In genomic region chr7:95008896-95009430, GRCm38 (mm10) we compare ENCODE assay signal across 33 mouse cellular contexts.
DNase-seq lines count a peak whose midpoint lies in the region; ATAC-seq lines count a peak whose summit lies in the region.
"Had no signal": no experiment of that assay in that cellular context is flagged by ENCODE, and none has a peak within 500 bp of the region (broad histone marks: within the 10 kb centered on the region; RNA-seq: fewer than 3 reads in every experiment).

No protein-coding gene starts in this region.

- H3K36me3 ChIP-seq in midbrain, embryonic 11.5 days (ENCODE audit: control insufficient read depth, insufficient read depth, low read length), result no peaks in the 10 kb centered on the region
- no peaks in the 10 kb centered on the region for H3K36me3 ChIP-seq in midbrain, embryonic 16.5 days (ENCODE audit: control insufficient read depth, insufficient read depth, low read length)
- H3K36me3 ChIP-seq in heart, embryonic 10.5 days, result no peaks in the 10 kb centered on the region
- H3K36me3 ChIP-seq: embryonic facial prominence, embryonic 10.5 days; embryonic facial prominence, embryonic 13.5 days; forebrain, embryonic 10.5 days; G1E; heart, embryonic 12.5 days; heart, embryonic 15.5 days; hindbrain, embryonic 10.5 days; hindbrain, embryonic 13.5 days; intestine, embryonic 15.5 days had no signal

- 85% methylated on average over 6 of the region's 6 CpGs for WGBS in midbrain, embryonic 11.5 days
- WGBS in midbrain, embryonic 16.5 days, result 81% methylated on average over 6 of the region's 6 CpGs
- 83% methylated on average over 6 of the region's 6 CpGs for WGBS in heart, embryonic 10.5 days

- H3K27ac ChIP-seq in midbrain, embryonic 11.5 days (ENCODE audit: low read depth, low read length), result no peak overlapping the region
- no peak overlapping the region for H3K27ac ChIP-seq in midbrain, embryonic 16.5 days (ENCODE audit: low read length)
- H3K27ac ChIP-seq in heart, embryonic 10.5 days, result no peak overlapping the region
- H3K27ac ChIP-seq: embryonic facial prominence, embryonic 10.5 days; embryonic facial prominence, embryonic 13.5 days; forebrain, embryonic 10.5 days; forebrain, embryonic 13.5 days; heart, embryonic 15.5 days; hindbrain, embryonic 10.5 days; hindbrain, embryonic 13.5 days; intestine, embryonic 15.5 days had no signal

- no peak overlapping the region for H3K9ac ChIP-seq in midbrain, embryonic 11.5 days (ENCODE audit: low read length)
- H3K9ac ChIP-seq in midbrain, embryonic 16.5 days (ENCODE audit: low read depth, low read length), result no peak overlapping the region
- H3K9ac ChIP-seq: embryonic facial prominence, embryonic 13.5 days; forebrain, embryonic 13.5 days; heart, embryonic 12.5 days; heart, embryonic 15.5 days; hindbrain, embryonic 13.5 days; intestine, embryonic 15.5 days had no signal

- H3K4me2 ChIP-seq in midbrain, embryonic 11.5 days, result no peak overlapping the region
- no peak overlapping the region for H3K4me2 ChIP-seq in midbrain, embryonic 16.5 days (ENCODE audit: low read length)
- H3K4me2 ChIP-seq: embryonic facial prominence, embryonic 13.5 days; forebrain, embryonic 13.5 days; heart, embryonic 12.5 days; heart, embryonic 15.5 days; hindbrain, embryonic 13.5 days; intestine, embryonic 15.5 days had no signal

- H3K4me1 ChIP-seq in midbrain, embryonic 11.5 days (ENCODE audit: control insufficient read depth, insufficient read depth, low read length), result no peaks in the 10 kb centered on the region
- H3K4me1 ChIP-seq in midbrain, embryonic 16.5 days (ENCODE audit: control insufficient read depth, insufficient read depth, low read length), result no peaks in the 10 kb centered on the region
- H3K4me1 ChIP-seq in heart, embryonic 10.5 days, result no peaks in the 10 kb centered on the region
- H3K4me1 ChIP-seq: embryonic facial prominence, embryonic 10.5 days; embryonic facial prominence, embryonic 13.5 days; forebrain, embryonic 10.5 days; forebrain, embryonic 13.5 days; heart, embryonic 12.5 days; heart, embryonic 15.5 days; hindbrain, embryonic 10.5 days; hindbrain, embryonic 13.5 days; intestine, embryonic 15.5 days had no signal

- H3K9me3 ChIP-seq in midbrain, embryonic 11.5 days (ENCODE audit: control insufficient read depth, low read length), result no peaks in the 10 kb centered on the region
- H3K9me3 ChIP-seq in midbrain, embryonic 16.5 days (replicated peaks; ENCODE audit: control insufficient read depth, low read length, poor library complexity, severe bottlenecking), result no peaks in the 10 kb centered on the region
- no peaks in the 10 kb centered on the region for H3K9me3 ChIP-seq in heart, embryonic 10.5 days
- H3K9me3 ChIP-seq: embryonic facial prominence, embryonic 10.5 days; embryonic facial prominence, embryonic 13.5 days; forebrain, embryonic 10.5 days; forebrain, embryonic 13.5 days; G1E; heart, embryonic 12.5 days; heart, embryonic 15.5 days; hindbrain, embryonic 10.5 days; hindbrain, embryonic 13.5 days; intestine, embryonic 15.5 days had no signal

- no peak overlapping the region for H3K4me3 ChIP-seq in midbrain, embryonic 11.5 days (ENCODE audit: low read depth, low read length)
- H3K4me3 ChIP-seq in midbrain, embryonic 16.5 days (ENCODE audit: low read depth, low read length), result no peak overlapping the region
- no peak overlapping the region for H3K4me3 ChIP-seq in heart, embryonic 10.5 days
- H3K4me3 ChIP-seq: embryonic facial prominence, embryonic 10.5 days; embryonic facial prominence, embryonic 13.5 days; erythroblast, embryonic 14.5 days; forebrain, embryonic 10.5 days; forebrain, embryonic 13.5 days; heart, embryonic 12.5 days; heart, embryonic 15.5 days; hindbrain, embryonic 10.5 days; hindbrain, embryonic 13.5 days; intestine, embryonic 15.5 days had no signal

- no peak for ATAC-seq in midbrain, embryonic 11.5 days (ENCODE audit: low FRiP score)
- no peak for ATAC-seq in midbrain, embryonic 16.5 days
- ATAC-seq: forebrain, embryonic 13.5 days; forebrain, embryonic 16.5 days; hindbrain, embryonic 16.5 days; intestine, embryonic 15.5 days; Patski had no signal

- H3K27me3 ChIP-seq in midbrain, embryonic 11.5 days (ENCODE audit: control insufficient read depth, insufficient read depth, low read length), result no peaks in the 10 kb centered on the region
- no peaks in the 10 kb centered on the region for H3K27me3 ChIP-seq in midbrain, embryonic 16.5 days (ENCODE audit: control insufficient read depth, insufficient read depth, low read depth, low read length)
- H3K27me3 ChIP-seq in heart, embryonic 10.5 days (ENCODE audit: insufficient read depth, poor library complexity, severe bottlenecking), result no peaks in the 10 kb centered on the region
- H3K27me3 ChIP-seq: CH12.LX; embryonic facial prominence, embryonic 13.5 days; forebrain, embryonic 13.5 days; heart, embryonic 12.5 days; heart, embryonic 15.5 days; hindbrain, embryonic 13.5 days; intestine, embryonic 15.5 days; Patski had no signal

- peak; percentile 66 for DNase-seq in midbrain, embryonic 11.5 days (ENCODE audit: low spot score, missing footprints)
- peak; percentile 59 for DNase-seq in adrenal gland, postnatal 14 days
- peak; percentile 21 for DNase-seq in fat pad, adult 2 months (ENCODE audit: extremely low read depth, low read depth, low spot score)
- no peak for DNase-seq in layer of hippocampus, adult 18-20 months (ENCODE audit: low spot score in 2 of 2)
- no peak for DNase-seq in heart, embryonic 10.5 days (ENCODE audit: low spot score)
- no peak for DNase-seq in right cerebral cortex, postnatal 4 days
- DNase-seq: B cell, adult 2 months; cerebellum, adult 18-20 months; cerebellum, adult 9-10 months; cerebellum, postnatal 14 days; embryo, embryonic 11 days; gastrocnemius, postnatal 10 days; gastrocnemius, postnatal 36 days; heart, adult 11 months; heart, postnatal 10 days; heart, postnatal 36 days; kidney, adult 11 months had no signal

Comparison
In these comparisons a context has a peak if more than half of its experiments do, and no peak if none do; other contexts are left out.
1. DNase-seq: peak in midbrain, embryonic 11.5 days (single experiment), adrenal gland, postnatal 14 days (single experiment) and fat pad, adult 2 months (single experiment); none in layer of hippocampus, adult 18-20 months (0 of 2), heart, embryonic 10.5 days (single experiment) and right cerebral cortex, postnatal 4 days (single experiment).